Mouse (Mus musculus) ES-Bruce4 (cell line): Measurements from ENCODE around the gene Cd8b1.

ENCODE experiments used
- CTCF ChIP-seq: IDR thresholded peaks from one replicate; pipeline ENCODE4 v1.8.1; 2011; ENCODE audit warnings: low read depth, low read length
- EP300 ChIP-seq: IDR thresholded peaks from 2 replicates; pipeline ENCODE4 v1.6.1; 2011; ENCODE audit warnings: low read depth, low read length; ENCODE audit not compliant: insufficient read depth
- POLR2A ChIP-seq: IDR thresholded peaks from one replicate; pipeline ENCODE4 v1.8.1; 2011; ENCODE audit warnings: low read length; ENCODE audit not compliant: insufficient read depth

GRCm38 (mm10) chr6:71293509-71293908 is 29.1 kb upstream of the Cd8b1 start:
- TF ChIP-seq POLR2A (peak; percentile 38), CTCF (no peak), EP300 (no peak)
